ENCODE assay signal across 30 mouse cellular contexts in genomic region chr2:12802667-12803066, GRCm38 (mm10).
DNase-seq lines count a peak whose midpoint lies in the region; ATAC-seq and TF ChIP-seq lines count a peak whose summit lies in the region.
"Had no signal": no experiment of that assay in that cellular context is flagged by ENCODE, and none has a peak within 500 bp of the region (broad histone marks: within the 10 kb centered on the region; RNA-seq: fewer than 3 reads in every experiment).

No protein-coding gene starts in this region.

- no peak overlapping the region for H3K9ac ChIP-seq in forebrain, embryonic 14.5 days (ENCODE audit: low read length)
- H3K9ac ChIP-seq in forebrain, embryonic 12.5 days, result no peak overlapping the region
- no peak overlapping the region for H3K9ac ChIP-seq in neural tube, embryonic 15.5 days (replicated peaks)
- H3K9ac ChIP-seq: embryonic facial prominence, embryonic 13.5 days; embryonic facial prominence, embryonic 15.5 days; forebrain, embryonic 13.5 days had no signal

- no peak overlapping the region for H3K4me3 ChIP-seq in forebrain, embryonic 14.5 days (ENCODE audit: low read depth, low read length)
- H3K4me3 ChIP-seq in forebrain, embryonic 12.5 days (replicated peaks), result no peak overlapping the region
- H3K4me3 ChIP-seq in layer of hippocampus, adult 2 months, result no peak overlapping the region
- H3K4me3 ChIP-seq in neural tube, embryonic 15.5 days (replicated peaks), result no peak overlapping the region
- H3K4me3 ChIP-seq: embryonic facial prominence, embryonic 13.5 days; embryonic facial prominence, embryonic 15.5 days; erythroblast, embryonic 14.5 days; forebrain, embryonic 10.5 days; forebrain, embryonic 13.5 days had no signal

- WGBS in forebrain, embryonic 14.5 days, result 67% methylated on average over 1 of the region's 1 CpGs
- WGBS in forebrain, embryonic 12.5 days, result 77% methylated on average over 1 of the region's 1 CpGs
- WGBS in neural tube, embryonic 15.5 days, result 44% methylated on average over 1 of the region's 1 CpGs

- 0 out of 2 replicates have a peak, but pooled peaks cover 4% of the 10 kb centered on the region for H3K4me1 ChIP-seq in forebrain, embryonic 14.5 days (ENCODE audit: control insufficient read depth, insufficient read depth, low read length)
- H3K4me1 ChIP-seq in forebrain, embryonic 12.5 days, result no peaks in the 10 kb centered on the region
- H3K4me1 ChIP-seq in neural tube, embryonic 15.5 days, result no peaks in the 10 kb centered on the region
- H3K4me1 ChIP-seq: embryonic facial prominence, embryonic 13.5 days; embryonic facial prominence, embryonic 15.5 days; forebrain, embryonic 10.5 days; forebrain, embryonic 13.5 days had no signal

- no peak for ATAC-seq in forebrain, embryonic 14.5 days
- no peak for ATAC-seq in forebrain, embryonic 12.5 days (ENCODE audit: low FRiP score)
- peak; percentile 74 for ATAC-seq in neural tube, embryonic 15.5 days (ENCODE audit: low FRiP score)
- ATAC-seq: activated CD4-positive, CD25-positive, alpha-beta regulatory T cell, adult 4 months; CD4-positive, CD25-positive, alpha-beta regulatory T cell, adult 4 months; forebrain, embryonic 13.5 days; forebrain, embryonic 16.5 days; Patski had no signal

- no peaks in the 10 kb centered on the region for H3K9me3 ChIP-seq in forebrain, embryonic 14.5 days (replicated peaks; ENCODE audit: control insufficient read depth, low read length)
- H3K9me3 ChIP-seq in forebrain, embryonic 12.5 days, result no peaks in the 10 kb centered on the region
- no peaks in the 10 kb centered on the region for H3K9me3 ChIP-seq in neural tube, embryonic 15.5 days (replicated peaks)
- H3K9me3 ChIP-seq: embryonic facial prominence, embryonic 13.5 days; embryonic facial prominence, embryonic 15.5 days; forebrain, embryonic 10.5 days; forebrain, embryonic 13.5 days; G1E had no signal

- intact Hi-C loops in left cerebral cortex, postnatal 10 days (cut with DNase I), result no loop called here

- peak; percentile 30 for DNase-seq in forebrain, embryonic 14.5 days (ENCODE audit: low spot score)
- DNase-seq in layer of hippocampus, adult 2 months (ENCODE audit: low spot score in 2 of 2), result no peak
- DNase-seq in layer of hippocampus, adult 8-10 months (ENCODE audit: low spot score in 2 of 2), result no peak
- DNase-seq in retina, postnatal 1 day, result peak; percentile 5
- DNase-seq in retina, embryonic 14.5 days (ENCODE audit: low spot score), result no peak
- no peak for DNase-seq in left cerebral cortex, postnatal 10 days (ENCODE audit: extremely low spot score in 1 of 2, low spot score in 2 of 2)
- DNase-seq: adrenal gland, adult 8-10 months; adrenal gland, postnatal 14 days; adrenal gland, postnatal 36 days; B cell, adult 2 months; cerebellum, adult 11 months; cerebellum, adult 18-20 months; cerebellum, adult 8-10 months; cerebellum, adult 9-11 months; cerebellum, postnatal 14 days; cerebellum, postnatal 36 days; embryo, embryonic 11 days had no signal

- no peaks in the 10 kb centered on the region for H3K36me3 ChIP-seq in forebrain, embryonic 14.5 days (ENCODE audit: control insufficient read depth, insufficient read depth, low read length)
- H3K36me3 ChIP-seq in forebrain, embryonic 12.5 days (replicated peaks), result no peaks in the 10 kb centered on the region
- H3K36me3 ChIP-seq in neural tube, embryonic 15.5 days, result no peaks in the 10 kb centered on the region
- H3K36me3 ChIP-seq: embryonic facial prominence, embryonic 13.5 days; embryonic facial prominence, embryonic 15.5 days; forebrain, embryonic 10.5 days; G1E had no signal

- H3K27ac ChIP-seq in forebrain, embryonic 14.5 days (ENCODE audit: low read depth, low read length), result no peak overlapping the region
- H3K27ac ChIP-seq in forebrain, embryonic 12.5 days, result no peak overlapping the region
- peak overlapping the region; percentile 81; the same call in 1 of the 2 replicates for H3K27ac ChIP-seq in layer of hippocampus, adult 2 months
- H3K27ac ChIP-seq in neural tube, embryonic 15.5 days (replicated peaks), result no peak overlapping the region
- H3K27ac ChIP-seq: embryonic facial prominence, embryonic 13.5 days; embryonic facial prominence, embryonic 15.5 days; forebrain, embryonic 10.5 days; forebrain, embryonic 13.5 days had no signal

- H3K4me2 ChIP-seq in forebrain, embryonic 14.5 days (ENCODE audit: low read length), result no peak overlapping the region
- no peak overlapping the region for H3K4me2 ChIP-seq in forebrain, embryonic 12.5 days
- H3K4me2 ChIP-seq in neural tube, embryonic 15.5 days, result no peak overlapping the region
- H3K4me2 ChIP-seq: embryonic facial prominence, embryonic 13.5 days; embryonic facial prominence, embryonic 15.5 days; forebrain, embryonic 13.5 days had no signal

- H3K27me3 ChIP-seq in forebrain, embryonic 14.5 days (replicated peaks; ENCODE audit: control insufficient read depth, insufficient read depth, low read length), result no peaks in the 10 kb centered on the region
- H3K27me3 ChIP-seq in forebrain, embryonic 12.5 days, result no peaks in the 10 kb centered on the region
- no peaks in the 10 kb centered on the region for H3K27me3 ChIP-seq in neural tube, embryonic 15.5 days (replicated peaks)
- H3K27me3 ChIP-seq: CH12.LX; embryonic facial prominence, embryonic 13.5 days; forebrain, embryonic 13.5 days had no signal

- TF ChIP-seq CTCF in layer of hippocampus, adult 2 months (conservative IDR thresholded peaks at IDR 0.05), result no peak

Comparison
In these comparisons a context has a peak if more than half of its experiments do, and no peak if none do; other contexts are left out.
1. DNase-seq: peak in forebrain, embryonic 14.5 days (single experiment) and retina, postnatal 1 day (single experiment); none in layer of hippocampus, adult 2 months (0 of 2), layer of hippocampus, adult 8-10 months (0 of 2), retina, embryonic 14.5 days (single experiment) and left cerebral cortex, postnatal 10 days (0 of 2).